Mouse (Mus musculus) midbrain, embryonic 14.5 days (tissue): ENCODE data around the gene Axl. TPM values are rescaled to one million over a fixed set of nuclear protein-coding genes. Genes with fewer than 3 reads are reported as not detected.
"Not testable (repeated sequence)": the region's sequence is repeated elsewhere in the genome, so short reads cannot be mapped to it uniquely, and the experiment has no call there.

Source experiments
- ATAC-seq: fragments of 200-750 bp; cut with Nextera tagmentation; 2 replicates; pipeline ENCODE4 v1.8.0; 2017; ENCODE audit warnings: moderate number of reproducible peaks, moderate library complexity; ENCODE audit not compliant: low FRiP score, low TSS enrichment
- DNase-seq: peaks from one replicate; pipeline ENCODE4 v3.0.0-alpha.2; 2015
- H3K27ac ChIP-seq: fragments of 300-500 bp; sonication (generic); replicated peaks from 2 replicates; pipeline ENCODE4 v1.5.1; 2014; ENCODE audit warnings: mild to moderate bottlenecking, low read depth, low read length, moderate library complexity
- H3K27me3 ChIP-seq: fragments of 300-500 bp; sonication (generic); 2 replicates; pipeline ENCODE4 v1.6.1; 2014; ENCODE audit warnings: low read length, control low read depth, mixed read lengths; ENCODE audit not compliant: control insufficient read depth, insufficient read depth
- H3K36me3 ChIP-seq: fragments of 300-500 bp; sonication (generic); 2 replicates; pipeline ENCODE4 v1.6.1; 2014; ENCODE audit warnings: low read length, control low read depth; ENCODE audit not compliant: control insufficient read depth, insufficient read depth
- H3K4me1 ChIP-seq: fragments of 300-500 bp; sonication (generic); 2 replicates; pipeline ENCODE4 v1.6.1; 2014; ENCODE audit warnings: mild to moderate bottlenecking, antibody characterized with exemption, low read length, control low read depth; ENCODE audit not compliant: control insufficient read depth, insufficient read depth
- H3K4me2 ChIP-seq: fragments of 300-500 bp; sonication (generic); 2 replicates; pipeline ENCODE4 v1.6.1; 2014; ENCODE audit warnings: mild to moderate bottlenecking, low read length, moderate library complexity
- H3K4me3 ChIP-seq: fragments of 300-500 bp; sonication (generic); replicated peaks from 2 replicates; pipeline ENCODE4 v1.5.1; 2014; ENCODE audit warnings: low read depth, low read length
- H3K9ac ChIP-seq: fragments of 300-500 bp; sonication (generic); replicated peaks from 2 replicates; pipeline ENCODE4 v1.6.1; 2014; ENCODE audit warnings: mild to moderate bottlenecking, low read length, moderate library complexity
- H3K9me3 ChIP-seq: fragments of 300-500 bp; sonication (generic); 2 replicates; pipeline ENCODE4 v1.6.1; 2016; ENCODE audit warnings: low read length, control low read depth, mixed read lengths; ENCODE audit not compliant: control insufficient read depth
- whole genome bisulfite sequencing: fragments of 180-500 bp; shearing (Covaris S2); extraction: QIAGEN DNeasy Blood & Tissue Kit; methylation state at CpG from one replicate; pipeline ENCODE4 v1.1.7; 2014; 5-methylcytosine and 5-hydroxymethylcytosine counted together
- polyA plus RNA-seq: library from polyadenylated mRNA; unstranded; fragments of >200 nt; fragmentation: Nextera tagmentation; extraction: Ambion mirVana; gene quantifications from 2 replicates; pipeline ENCODE4 v1.2.1, GENCODE M21; 2014

Gene Axl
- polyA plus RNA-seq, 1 experiment from 2014 or later = 20.2 TPM

GRCm38 (mm10) chr7:25729396-25729795 lies 59.1 kb downstream of the Axl start:
- ATAC-seq = no peak
- no peaks in the 10 kb centered on the region for H3K27me3 ChIP-seq
- no peak overlapping the region for H3K9ac ChIP-seq
- H3K9me3 ChIP-seq = no peaks in the 10 kb centered on the region
- H3K4me1 ChIP-seq = no peaks in the 10 kb centered on the region
- no peak overlapping the region for H3K4me2 ChIP-seq
- 58% methylated on average over 2 of the region's 2 CpGs for WGBS
- H3K36me3 ChIP-seq = peaks cover 96% of the 10 kb centered on the region
- no peak for DNase-seq
- H3K27ac ChIP-seq = no peak overlapping the region
- H3K4me3 ChIP-seq = no peak overlapping the region

- Histone ChIP-seq H3K4me2 (no peak overlapping the region), H3K9me3 (no peaks in the 10 kb centered on the region), H3K36me3 (peaks cover 96% of the 10 kb centered on the region), H3K4me3 (no peak overlapping the region), H3K9ac (no peak overlapping the region), H3K27me3 (no peaks in the 10 kb centered on the region), H3K4me1 (no peaks in the 10 kb centered on the region), H3K27ac (no peak overlapping the region)
- WGBS = 95% methylated on average over 5 of the region's 5 CpGs
- ATAC-seq (no peak), DNase-seq (no peak)
These were observed 60.7 kb downstream of the Axl start for GRCm38 (mm10) chr7:25727800-25728199.

GRCm38 (mm10) chr7:25725886-25726285 lies 62.6 kb downstream of the Axl start:
- no peak overlapping the region for H3K4me2 ChIP-seq
- H3K27me3 ChIP-seq = no peaks in the 10 kb centered on the region
- H3K9ac ChIP-seq = no peak overlapping the region
- no peaks in the 10 kb centered on the region for H3K9me3 ChIP-seq
- peaks cover 95% of the 10 kb centered on the region for H3K36me3 ChIP-seq
- no peak for ATAC-seq
- H3K4me1 ChIP-seq = no peaks in the 10 kb centered on the region
- 90% methylated on average over 19 of the region's 19 CpGs for WGBS
- H3K27ac ChIP-seq = no peak overlapping the region
- no peak overlapping the region for H3K4me3 ChIP-seq
- DNase-seq = no peak

DNA sequence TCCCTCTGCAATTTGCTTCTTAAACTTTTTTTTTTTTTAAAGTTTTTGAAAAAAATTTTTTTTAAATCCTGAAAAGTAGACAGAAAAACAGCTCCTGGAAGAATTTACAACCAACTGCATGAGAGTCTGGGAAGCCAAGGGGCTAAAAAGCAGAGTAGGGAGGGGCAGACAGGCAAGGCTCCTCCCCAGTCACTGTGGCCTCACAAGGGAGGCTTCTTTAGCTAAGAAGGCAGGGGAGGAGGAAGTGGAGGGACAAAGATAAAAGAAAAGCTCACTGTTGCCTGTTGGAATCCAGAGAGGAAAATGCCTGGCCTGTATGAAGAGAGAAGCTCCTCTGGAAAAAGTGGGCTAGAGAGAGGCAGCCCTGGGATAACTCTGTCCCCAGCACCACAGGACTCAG lies 66.7 kb downstream of the Axl start:
- H3K4me2 ChIP-seq, H3K27me3 ChIP-seq, H3K9me3 ChIP-seq, H3K4me1 ChIP-seq, H3K27ac ChIP-seq, ATAC-seq, H3K4me3 ChIP-seq, H3K9ac ChIP-seq, DNase-seq: not testable (repeated sequence)
- peaks cover 65% of the 10 kb centered on the region for H3K36me3 ChIP-seq

GRCm38 (mm10) chr7:25720760-25721159 lies 67.7 kb downstream of the Axl start:
- Histone ChIP-seq H3K4me2 (no peak overlapping the region), H3K9ac (no peak overlapping the region), H3K4me3 (no peak overlapping the region), H3K27ac (no peak overlapping the region), H3K36me3 (peaks cover 60% of the 10 kb centered on the region), H3K9me3 (no peaks in the 10 kb centered on the region), H3K27me3 (no peaks in the 10 kb centered on the region), H3K4me1 (peaks cover 8% of the 10 kb centered on the region)
- whole genome bisulfite sequencing = 94% methylated on average over 5 of the region's 5 CpGs
- ATAC-seq (no peak), DNase-seq (no peak)

DNA sequence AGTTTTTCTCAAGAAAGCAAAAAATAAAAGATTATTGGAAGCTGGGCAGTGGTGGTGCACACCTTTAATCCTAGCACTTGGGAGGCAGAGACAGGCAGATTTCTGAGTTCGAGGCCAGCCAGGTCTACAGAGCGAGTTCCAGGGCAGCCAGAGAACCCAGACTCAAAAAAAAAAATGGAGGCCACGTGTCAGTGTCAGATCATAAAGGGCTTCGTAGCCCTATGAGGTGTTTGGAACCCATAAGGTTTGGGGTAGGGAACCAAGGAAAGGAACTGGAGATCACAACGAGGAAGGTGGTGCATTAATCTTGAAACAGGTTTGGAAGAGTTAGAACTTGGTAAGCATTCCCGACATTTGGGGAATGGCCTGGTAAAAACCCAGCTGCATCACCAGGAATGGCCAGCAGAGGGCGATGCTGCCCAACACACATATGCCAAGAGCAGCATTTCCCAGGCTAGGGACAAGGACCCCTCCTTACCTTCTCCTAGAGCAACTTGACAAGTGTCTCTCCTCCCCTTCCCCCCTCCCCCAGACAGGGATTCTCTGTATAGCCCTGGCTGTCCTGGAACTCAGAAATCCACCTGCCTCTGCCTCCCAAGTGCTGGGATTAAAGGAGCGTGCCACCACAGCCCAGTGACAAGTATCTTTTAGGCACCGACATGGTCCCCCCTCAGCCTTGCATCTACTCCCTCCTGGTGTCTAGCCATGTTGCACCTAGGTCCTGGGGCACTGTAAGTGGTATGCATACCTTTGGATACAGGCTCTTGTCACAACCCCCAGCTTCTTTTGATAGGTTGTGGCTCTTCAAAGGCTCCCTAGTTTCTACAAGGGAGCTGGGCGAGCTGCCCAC lies 68.5 kb downstream of the Axl start:
- 66% methylated on average over 10 of the region's 10 CpGs for whole genome bisulfite sequencing
- Histone ChIP-seq H3K4me2 (peak overlapping the region; percentile 78; the same call in 1 of the 2 replicates), H3K4me3 (no peak overlapping the region), H3K9me3 (no peaks in the 10 kb centered on the region), H3K4me1 (peaks cover 8% of the 10 kb centered on the region), H3K9ac (no peak overlapping the region), H3K27me3 (no peaks in the 10 kb centered on the region), H3K27ac (no peak overlapping the region), H3K36me3 (peaks cover 60% of the 10 kb centered on the region)
- peak; percentile 83 for DNase-seq
- ATAC-seq = peak; percentile 51; the same call in 1 of the 2 replicates

- Histone ChIP-seq H3K9ac (peak within 1 kb of the TSS; percentile 53), H3K4me1 (peaks cover 8% of the 10 kb centered on the region), H3K4me3 (peak within 1 kb of the TSS; percentile 57), H3K27me3 (no peaks in the 10 kb centered on the region), H3K4me2 (peak within 1 kb of the TSS; percentile 78), H3K27ac (peak within 1 kb of the TSS; percentile 65), H3K36me3 (peaks cover 60% of the 10 kb centered on the region), H3K9me3 (no peaks in the 10 kb centered on the region)
- WGBS = 4% methylated on average over 32 of the region's 32 CpGs
- DNase-seq = peak; percentile 98
- peak; percentile 84 for ATAC-seq
These were observed 69.6 kb downstream of the Axl start, which contains the start of gene Ccdc97 for GRCm38 (mm10) chr7:25718788-25719417. Ccdc97 (minus strand) TSS chr7:25719088.

DNA sequence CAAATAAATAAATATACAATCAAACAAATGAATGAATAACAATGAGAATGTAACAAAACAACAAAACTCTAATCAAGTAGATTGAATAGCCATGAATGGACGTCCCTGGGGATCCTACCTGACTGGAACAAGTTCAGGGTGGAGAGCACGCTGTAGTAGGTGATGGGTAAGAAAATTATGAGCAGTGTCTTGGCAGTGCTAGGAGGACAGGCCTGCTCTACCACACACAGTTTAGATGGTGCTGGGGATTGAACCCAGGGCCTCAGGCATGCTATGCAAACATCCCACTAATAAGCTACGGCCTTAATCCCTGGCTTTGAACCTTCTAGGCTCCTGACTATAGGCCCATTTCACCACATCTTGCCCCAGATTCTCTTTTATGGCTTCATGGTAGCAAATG lies 71.0 kb downstream of the Axl start:
- Histone ChIP-seq H3K4me1 (peaks cover 8% of the 10 kb centered on the region), H3K36me3 (peaks cover 60% of the 10 kb centered on the region), H3K9ac (no peak overlapping the region), H3K4me3 (no peak overlapping the region), H3K27ac (no peak overlapping the region), H3K27me3 (no peaks in the 10 kb centered on the region), H3K9me3 (no peaks in the 10 kb centered on the region), H3K4me2 (peak overlapping the region; percentile 78)
- ATAC-seq (no peak), DNase-seq (no peak)
- 94% methylated on average over 3 of the region's 3 CpGs for WGBS
